8 mouse cellular contexts compared by ENCODE assay signal in the genomic region with DNA sequence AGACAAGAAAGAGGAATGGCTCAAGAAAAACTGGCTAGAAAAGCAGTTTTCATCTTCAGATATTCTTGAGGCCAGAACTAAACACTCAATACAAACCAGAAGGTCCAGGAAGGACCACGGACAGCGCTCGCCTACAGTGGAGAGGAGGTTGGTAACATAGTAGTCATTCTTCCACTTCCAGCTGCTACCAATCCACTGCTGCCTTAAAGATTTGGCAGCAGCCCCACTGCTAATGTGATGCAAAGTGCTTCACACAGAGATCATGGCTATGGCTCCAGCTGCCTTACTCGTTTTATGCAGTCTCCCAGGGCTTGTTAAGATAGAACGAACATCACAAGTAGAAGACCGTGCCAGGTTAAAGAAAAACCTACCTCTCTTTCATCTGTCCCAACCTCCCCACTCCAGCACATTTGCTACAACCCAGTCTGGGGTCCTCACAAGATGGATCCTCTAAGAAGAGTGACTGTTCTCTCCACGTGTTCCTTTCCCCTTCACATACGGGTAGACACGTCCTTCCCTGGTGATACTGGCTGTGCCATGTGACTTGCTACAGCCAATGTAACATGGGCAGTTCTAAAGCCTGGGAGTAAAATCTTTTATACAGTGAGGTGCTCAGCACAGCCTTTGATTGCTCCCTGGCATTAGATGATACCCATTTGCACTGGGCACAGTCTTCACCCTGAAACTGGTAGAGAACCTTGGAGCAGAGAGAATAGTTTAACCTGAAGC.
DNase-seq lines count a peak whose midpoint lies in the region; ATAC-seq and TF ChIP-seq lines count a peak whose summit lies in the region.

No protein-coding gene starts in this region.

- no peak for TF ChIP-seq EP300 in lung, postnatal 0 days (IDR thresholded peaks at IDR 0.05)
- no peak for TF ChIP-seq EP300 in stomach, postnatal 0 days (optimal IDR thresholded peaks at IDR 0.05)

- intact Hi-C loops in heart, postnatal 36 days (cut with DNase I), result no loop called here

- no peak overlapping the region for H3K4me3 ChIP-seq in lung, postnatal 0 days (ENCODE audit: low read depth, low read length)
- no peak overlapping the region for H3K4me3 ChIP-seq in stomach, postnatal 0 days (ENCODE audit: low read depth, low read length)

- H3K4me2 ChIP-seq in lung, postnatal 0 days (replicated peaks; ENCODE audit: low read depth, low read length), result no peak overlapping the region
- H3K4me2 ChIP-seq in stomach, postnatal 0 days (replicated peaks; ENCODE audit: low read depth), result no peak overlapping the region

- TF ChIP-seq CTCF in lung, postnatal 0 days (IDR thresholded peaks at IDR 0.05), result no peak
- no peak for TF ChIP-seq CTCF in stomach, postnatal 0 days (IDR thresholded peaks at IDR 0.05; ENCODE audit: low read depth)

- WGBS in lung, postnatal 0 days, result 37% methylated on average over 9 of the region's 9 CpGs
- WGBS in stomach, postnatal 0 days, result 40% methylated on average over 9 of the region's 9 CpGs

- no peaks in the 10 kb centered on the region for H3K4me1 ChIP-seq in lung, postnatal 0 days (ENCODE audit: insufficient read depth, low read depth, low read length)
- H3K4me1 ChIP-seq in stomach, postnatal 0 days (replicated peaks; ENCODE audit: control insufficient read depth, insufficient read depth), result no peaks in the 10 kb centered on the region

- no peaks in the 10 kb centered on the region for H3K36me3 ChIP-seq in lung, postnatal 0 days (ENCODE audit: insufficient read depth, low read length)
- no peaks in the 10 kb centered on the region for H3K36me3 ChIP-seq in stomach, postnatal 0 days (ENCODE audit: control insufficient read depth, insufficient read depth, low read length)

- no peak; the same call in 1 of the 2 replicates for ATAC-seq in lung, postnatal 0 days
- no peak for ATAC-seq in stomach, postnatal 0 days (ENCODE audit: low FRiP score, low TSS enrichment)

- no peak overlapping the region for H3K9ac ChIP-seq in lung, postnatal 0 days (replicated peaks; ENCODE audit: low read depth)
- H3K9ac ChIP-seq in stomach, postnatal 0 days (ENCODE audit: low read length), result no peak overlapping the region

- peak; percentile 45 for DNase-seq in heart, postnatal 4 days
- DNase-seq in heart, postnatal 36 days, result no peak
- DNase-seq in Muller cell, postnatal 12 days (ENCODE audit: inconsistent ontology term), result peak; percentile 35
- peak; percentile 34 to 52 for DNase-seq in frontal cortex, postnatal 10 days (ENCODE audit: low spot score in 2 of 2)
- DNase-seq in lung, postnatal 0 days (ENCODE audit: low spot score), result peak; percentile 74
- peak; percentile 19 for DNase-seq in stomach, postnatal 0 days (ENCODE audit: low spot score)
- DNase-seq in cerebellum, adult 18-20 months, result no peak
- DNase-seq in gastrocnemius, adult 18-20 months (ENCODE audit: low spot score), result no peak

- H3K27ac ChIP-seq in lung, postnatal 0 days (ENCODE audit: low read length), result no peak overlapping the region
- no peak overlapping the region for H3K27ac ChIP-seq in stomach, postnatal 0 days (replicated peaks)

- H3K27me3 ChIP-seq in lung, postnatal 0 days (replicated peaks; ENCODE audit: insufficient read depth, low read length), result no peaks in the 10 kb centered on the region
- no peaks in the 10 kb centered on the region for H3K27me3 ChIP-seq in stomach, postnatal 0 days (ENCODE audit: control insufficient read depth, insufficient read depth, low read length)

- no peaks in the 10 kb centered on the region for H3K9me3 ChIP-seq in lung, postnatal 0 days (ENCODE audit: low read length)
- no peaks in the 10 kb centered on the region for H3K9me3 ChIP-seq in stomach, postnatal 0 days (ENCODE audit: control insufficient read depth, low read length)

Comparison
In these comparisons a context has a peak if more than half of its experiments do, and no peak if none do; other contexts are left out.
1. DNase-seq: peak in heart, postnatal 4 days (single experiment), Muller cell, postnatal 12 days (single experiment), frontal cortex, postnatal 10 days (2 of 2), lung, postnatal 0 days (single experiment) and stomach, postnatal 0 days (single experiment); none in heart, postnatal 36 days (0 of 2), cerebellum, adult 18-20 months (0 of 2) and gastrocnemius, adult 18-20 months (single experiment).